Mouse (Mus musculus) kidney, postnatal 0 days (tissue): ENCODE results near the gene Tfcp2l1. TPM values are rescaled to one million over a fixed set of nuclear protein-coding genes. Genes with fewer than 3 reads are reported as not detected.

Experiments
- ATAC-seq: fragments of 200-750 bp; cut with Nextera tagmentation; replicated peaks from 2 replicates; pipeline ENCODE4 v1.8.0; 2017; ENCODE audit warnings: low read depth, moderate number of reproducible peaks, moderate TSS enrichment, moderate library complexity; ENCODE audit not compliant: low FRiP score
- DNase-seq: peaks from one replicate; pipeline ENCODE4 v3.0.0-alpha.2; 2016; ENCODE audit warnings: low spot score
- H3K27ac ChIP-seq: fragments of 300-500 bp; sonication (generic); 2 replicates; pipeline ENCODE4 v1.5.1; 2014; ENCODE audit warnings: mild to moderate bottlenecking
- H3K27me3 ChIP-seq: fragments of 300-500 bp; sonication (generic); 2 replicates; pipeline ENCODE4 v1.6.1; 2014; ENCODE audit warnings: low read length, mixed read lengths; ENCODE audit not compliant: insufficient read depth
- H3K36me3 ChIP-seq: fragments of 300-500 bp; sonication (generic); 2 replicates; pipeline ENCODE4 v1.6.1; 2014; ENCODE audit warnings: low read length, mixed read lengths; ENCODE audit not compliant: insufficient read depth
- H3K4me1 ChIP-seq: fragments of 300-500 bp; sonication (generic); replicated peaks from 2 replicates; pipeline ENCODE4 v1.6.1; 2014; ENCODE audit warnings: antibody characterized with exemption, low read length, mixed read lengths; ENCODE audit not compliant: insufficient read depth
- H3K4me2 ChIP-seq: fragments of 300-500 bp; sonication (generic); 2 replicates; pipeline ENCODE4 v1.6.1; 2014; ENCODE audit warnings: mild to moderate bottlenecking, low read length, moderate library complexity, mixed read lengths
- H3K4me3 ChIP-seq: fragments of 300-500 bp; sonication (generic); replicated peaks from 2 replicates; pipeline ENCODE4 v1.5.1; 2014; ENCODE audit warnings: low read depth, low read length
- H3K9ac ChIP-seq: fragments of 300-500 bp; sonication (generic); 2 replicates; pipeline ENCODE4 v1.6.1; 2014; ENCODE audit warnings: low read depth, low read length
- H3K9me3 ChIP-seq: fragments of 300-500 bp; sonication (generic); replicated peaks from 2 replicates; pipeline ENCODE4 v1.6.1; 2016; ENCODE audit warnings: low read length, inconsistent platforms, mixed read lengths
- CTCF ChIP-seq: IDR thresholded peaks from 2 replicates; pipeline ENCODE4 v1.5.1; 2016; ENCODE audit warnings: antibody characterized with exemption, low read depth, mild to moderate bottlenecking, moderate library complexity
- WGBS: fragments of 180-500 bp; shearing (Covaris S2); extraction: QIAGEN DNeasy Blood & Tissue Kit; methylation state at CpG from one replicate; pipeline ENCODE4 v1.1.7; 2014; 5-methylcytosine and 5-hydroxymethylcytosine counted together
- polyA plus RNA-seq: library from polyadenylated mRNA; unstranded; fragments of >200 nt; fragmentation: Nextera tagmentation; extraction: Ambion mirVana; gene quantifications from 2 replicates; pipeline ENCODE4 v1.2.1, GENCODE M21; 2015

The Tfcp2l1 gene
- 35.6 and 38.6 TPM in 2 replicates for polyA plus RNA-seq

DNA sequence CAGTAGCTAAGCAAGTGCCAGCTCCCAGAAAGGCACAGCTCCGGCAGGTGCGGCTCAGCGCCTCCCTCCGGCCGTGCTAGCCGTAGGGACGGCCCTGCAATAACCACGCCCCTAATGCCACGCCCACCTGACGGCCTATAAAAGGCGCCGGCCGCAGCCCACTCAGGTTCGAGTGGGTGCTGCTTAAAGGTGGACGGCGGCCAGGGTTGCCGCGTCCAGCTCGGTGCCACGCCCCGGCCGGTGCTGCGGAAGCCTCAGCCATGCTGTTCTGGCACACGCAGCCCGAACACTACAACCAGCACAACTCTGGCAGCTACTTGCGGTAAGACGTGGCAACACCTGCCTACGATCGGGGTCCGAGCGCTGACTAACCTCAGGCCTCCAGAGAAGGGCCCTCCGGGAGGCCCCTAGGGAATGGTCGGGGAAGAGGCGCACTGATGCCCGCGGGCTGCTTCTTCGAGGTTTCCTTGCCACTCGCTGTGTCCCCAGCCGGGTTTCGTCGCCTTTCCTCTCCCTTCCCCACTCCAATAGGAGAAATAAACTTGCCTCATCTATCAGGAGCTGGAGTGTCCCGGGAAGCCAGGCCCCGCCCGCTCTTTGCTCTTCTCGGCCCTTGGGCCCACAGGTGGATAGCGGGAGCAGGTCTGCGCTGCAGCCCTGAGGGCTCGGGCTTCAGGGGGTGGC, at the start of gene Tfcp2l1:
Gene Tfcp2l1, plus strand, starts transcription at position 165 of the 684 bp plus-strand sequence.
- TF ChIP-seq CTCF, result peak; percentile 58
- peaks cover 7% of the 10 kb centered on the region for H3K4me1 ChIP-seq
- peak within 1 kb of the TSS; percentile 63 for H3K4me3 ChIP-seq
- H3K27me3 ChIP-seq, result no peaks in the 10 kb centered on the region
- no peaks in the 10 kb centered on the region for H3K9me3 ChIP-seq
- H3K36me3 ChIP-seq, result no peaks in the 10 kb centered on the region
- H3K4me2 ChIP-seq, result peak within 1 kb of the TSS; percentile 81
- ATAC-seq (peak; percentile 95), DNase-seq (peak; percentile 70)
- peak within 1 kb of the TSS; percentile 69 for H3K9ac ChIP-seq
- under 1% methylated on average over 48 of the region's 48 CpGs for WGBS
- H3K27ac ChIP-seq, result peak within 1 kb of the TSS; percentile 55

DNA sequence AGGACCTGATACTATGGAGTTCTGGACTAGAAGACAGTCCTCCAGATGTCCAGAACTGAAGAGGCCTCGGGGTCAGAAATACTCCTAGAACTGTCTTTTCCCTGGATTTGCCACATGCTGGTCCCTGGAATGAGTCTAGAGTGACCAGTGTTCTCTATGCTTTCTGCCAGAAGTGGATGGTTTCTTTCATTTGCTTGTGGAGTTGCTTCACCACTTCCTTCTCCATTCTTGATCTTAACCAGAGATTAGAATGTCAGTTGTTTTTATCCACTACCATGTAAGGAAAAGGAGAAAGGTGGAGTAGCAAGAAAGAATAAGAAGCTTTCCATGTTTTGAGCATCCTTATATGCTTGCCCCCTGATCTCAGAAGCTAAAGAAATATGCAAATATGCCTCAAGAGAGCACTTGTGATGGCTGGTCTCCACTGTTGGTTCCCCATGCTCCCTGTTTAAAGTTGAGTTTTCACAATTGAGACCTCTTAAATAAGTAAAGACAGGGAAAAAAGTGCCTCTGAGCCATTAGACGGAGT, 47.5 kb upstream of the Tfcp2l1 start:
- Histone ChIP-seq H3K27me3 (no peaks in the 10 kb centered on the region), H3K4me1 (no peaks in the 10 kb centered on the region), H3K4me3 (no peak overlapping the region), H3K27ac (no peak overlapping the region), H3K9ac (no peak overlapping the region), H3K36me3 (peaks cover 21% of the 10 kb centered on the region; the same call in 1 of the 2 replicates), H3K4me2 (no peak overlapping the region), H3K9me3 (no peaks in the 10 kb centered on the region)
- ATAC-seq (no peak), DNase-seq (no peak)
- no peak for TF ChIP-seq CTCF
- 93% methylated on average over 2 of the region's 2 CpGs for WGBS

DNA sequence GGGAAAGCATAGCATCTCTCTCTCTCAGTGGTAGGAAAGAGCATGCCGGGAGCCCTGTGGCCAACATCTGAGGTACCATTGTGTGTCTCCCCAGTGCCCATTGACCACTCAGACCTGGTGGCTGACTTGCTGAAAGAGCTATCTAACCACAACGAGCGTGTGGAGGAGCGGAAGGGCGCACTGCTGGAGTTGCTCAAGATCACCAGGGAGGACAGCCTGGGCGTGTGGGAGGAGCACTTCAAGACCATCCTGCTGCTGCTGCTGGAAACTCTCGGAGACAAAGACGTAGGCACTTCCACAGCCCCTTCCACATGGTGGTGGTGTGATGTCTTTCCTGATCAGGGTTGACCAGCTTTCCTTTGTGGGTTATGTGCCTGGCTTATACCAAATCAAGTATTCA, 46.6 kb upstream of the Tfcp2l1 start:
- Histone ChIP-seq H3K27ac (no peak overlapping the region), H3K4me1 (no peaks in the 10 kb centered on the region), H3K4me3 (no peak overlapping the region), H3K36me3 (peaks cover 19% of the 10 kb centered on the region; the same call in 1 of the 2 replicates), H3K9ac (no peak overlapping the region), H3K4me2 (no peak overlapping the region), H3K9me3 (no peaks in the 10 kb centered on the region), H3K27me3 (no peaks in the 10 kb centered on the region)
- WGBS, result 87% methylated on average over 8 of the region's 8 CpGs
- no peak for TF ChIP-seq CTCF
- ATAC-seq, result no peak
- no peak for DNase-seq

DNA sequence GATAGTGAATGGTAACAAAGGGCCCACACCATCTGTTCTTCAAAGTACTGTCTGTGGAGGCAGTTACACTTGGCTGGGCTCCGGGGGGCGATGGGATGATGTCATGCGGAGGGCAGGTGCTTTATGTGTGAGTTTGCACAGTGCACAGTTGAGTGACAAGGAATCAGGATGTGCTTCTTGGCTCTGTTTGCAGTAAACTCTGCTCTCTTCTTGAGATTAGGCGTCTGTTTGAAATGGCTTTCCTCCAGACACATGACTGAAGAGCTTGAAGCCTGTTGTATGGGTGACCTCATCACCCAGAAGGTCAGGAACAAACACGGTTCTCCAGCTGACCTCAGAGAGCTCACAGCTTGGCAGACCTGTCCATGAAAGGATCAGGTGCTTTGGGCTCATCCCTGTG, 38.0 kb upstream of the Tfcp2l1 start:
- ATAC-seq (no peak), DNase-seq (no peak)
- no peak overlapping the region for H3K27ac ChIP-seq
- no peaks in the 10 kb centered on the region for H3K27me3 ChIP-seq
- TF ChIP-seq CTCF, result no peak
- 73% methylated on average over 5 of the region's 5 CpGs for WGBS
- no peak overlapping the region for H3K4me3 ChIP-seq
- no peaks in the 10 kb centered on the region for H3K4me1 ChIP-seq
- no peak overlapping the region for H3K9ac ChIP-seq
- H3K9me3 ChIP-seq, result no peaks in the 10 kb centered on the region
- peaks cover 30% of the 10 kb centered on the region for H3K36me3 ChIP-seq
- no peak overlapping the region for H3K4me2 ChIP-seq

DNA sequence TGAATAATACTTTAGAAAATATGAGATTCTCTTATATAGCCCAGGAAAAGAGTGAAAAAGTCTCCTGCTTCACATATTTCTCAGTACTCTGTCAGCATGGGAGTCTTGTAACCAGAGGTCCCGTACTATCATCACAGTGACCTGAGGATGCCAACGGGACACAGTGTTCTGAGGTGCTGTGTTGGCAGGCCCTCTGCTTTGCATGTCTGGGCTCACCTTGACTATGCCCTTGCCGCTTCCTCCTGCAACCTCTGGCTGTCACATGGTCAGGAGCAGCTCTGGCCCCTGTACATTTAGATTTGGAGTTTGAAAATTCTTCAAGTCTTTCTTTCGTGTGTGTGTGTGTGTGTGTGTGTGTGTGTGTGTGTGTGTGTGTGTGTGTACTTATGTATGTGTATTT, 34.8 kb upstream of the Tfcp2l1 start:
- Histone ChIP-seq H3K9me3 (no peaks in the 10 kb centered on the region), H3K4me2 (no peak overlapping the region), H3K36me3 (peaks cover 32% of the 10 kb centered on the region), H3K9ac (no peak overlapping the region), H3K27me3 (no peaks in the 10 kb centered on the region), H3K4me3 (no peak overlapping the region), H3K4me1 (no peaks in the 10 kb centered on the region), H3K27ac (no peak overlapping the region)
- ATAC-seq (no peak), DNase-seq (no peak)
- WGBS, result 87% methylated on average over 4 of the region's 4 CpGs
- TF ChIP-seq CTCF, result no peak

DNA sequence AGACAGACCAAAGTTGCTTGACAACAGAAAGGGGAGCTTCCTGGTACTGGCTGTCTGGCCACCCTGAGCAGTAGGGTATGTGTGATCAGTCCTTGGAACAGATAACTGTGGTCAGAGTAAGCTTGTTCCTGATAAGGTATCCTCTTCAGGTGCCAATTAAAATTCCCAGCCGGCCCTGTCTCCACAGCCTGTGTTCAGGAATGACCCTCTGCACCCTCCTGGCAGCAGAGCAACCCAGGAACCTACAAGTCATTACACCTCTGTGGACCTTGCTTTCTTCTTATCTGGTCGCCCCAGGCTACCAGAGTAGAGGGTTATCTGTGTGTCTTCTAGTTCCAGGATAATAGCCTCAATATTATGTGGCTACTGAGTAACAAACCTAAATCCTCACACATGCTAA, 32.4 kb upstream of the Tfcp2l1 start:
- Histone ChIP-seq H3K4me2 (no peak overlapping the region), H3K36me3 (peaks cover 44% of the 10 kb centered on the region), H3K9ac (no peak overlapping the region), H3K9me3 (no peaks in the 10 kb centered on the region), H3K27me3 (no peaks in the 10 kb centered on the region), H3K4me1 (no peaks in the 10 kb centered on the region), H3K4me3 (no peak overlapping the region), H3K27ac (no peak overlapping the region)
- 71% methylated on average over 2 of the region's 2 CpGs for WGBS
- DNase-seq (no peak), ATAC-seq (no peak)
- no peak for TF ChIP-seq CTCF
